Mouse (Mus musculus): ENCODE measurements around the gene Rasl2-9. TPM values are rescaled to one million over a fixed set of nuclear protein-coding genes. Genes with fewer than 3 reads are reported as not detected.
"Not testable (repeated sequence)": the region's sequence is repeated elsewhere in the genome, so short reads cannot be mapped to it uniquely, and the experiment has no call there.

Gene Rasl2-9
- 0.96 and 2.2 TPM in 2 replicates for polyA plus RNA-seq (2016; fragmentation: Nextera tagmentation; extraction: Ambion mirVana)

GRCm38 (mm10) chr7:5125549-5126406 lies at the start of gene Rasl2-9:
Gene Rasl2-9, minus strand, starts transcription at chr7:5125950.
- Histone ChIP-seq H3K4me2 (peak within 1 kb of the TSS; percentile 80), H3K27me3 (replicated peaks) (no peaks in the 10 kb centered on the region), H3K9me3 (replicated peaks) (no peaks in the 10 kb centered on the region), H3K36me3 (no peaks in the 10 kb centered on the region), H3K4me3 (peak within 1 kb of the TSS; percentile 48), H3K27ac (ENCODE audit: poor library complexity, severe bottlenecking) (no peak within 1 kb of the TSS), H3K9ac (peak within 1 kb of the TSS; percentile 69), H3K4me1 (replicated peaks) (0 out of 2 replicates have a peak, but pooled peaks cover 5% of the 10 kb centered on the region)
- ATAC-seq (ENCODE audit: insufficient number of reproducible peaks, low FRiP score) = peak; percentile 82
- 18% methylated on average over 42 of the region's 42 CpGs for WGBS

GRCm38 (mm10) chr7:5149570-5149969 lies 23.8 kb upstream of the Rasl2-9 start, which contains the start of gene Vmn1r55:
Gene Vmn1r55, minus strand, starts transcription at chr7:5149670.
- ATAC-seq (ENCODE audit: insufficient number of reproducible peaks, low FRiP score); H3K9me3 ChIP-seq (replicated peaks); H3K4me3 ChIP-seq; H3K4me1 ChIP-seq (replicated peaks); H3K27me3 ChIP-seq (replicated peaks); H3K4me2 ChIP-seq; H3K36me3 ChIP-seq; H3K9ac ChIP-seq; H3K27ac ChIP-seq (ENCODE audit: poor library complexity, severe bottlenecking): not testable (repeated sequence)

- Histone ChIP-seq H3K4me2 (peak overlapping the region; percentile 80), H3K9me3 (replicated peaks) (no peaks in the 10 kb centered on the region), H3K4me3 (no peak overlapping the region), H3K9ac (no peak overlapping the region), H3K4me1 (replicated peaks) (0 out of 2 replicates have a peak, but pooled peaks cover 5% of the 10 kb centered on the region), H3K27me3 (replicated peaks) (no peaks in the 10 kb centered on the region), H3K27ac (ENCODE audit: poor library complexity, severe bottlenecking) (no peak overlapping the region), H3K36me3 (no peaks in the 10 kb centered on the region)
- WGBS = 76% methylated on average over 8 of the region's 8 CpGs
- no peak for ATAC-seq (ENCODE audit: insufficient number of reproducible peaks, low FRiP score)
Observed at GRCm38 (mm10) chr7:5125078-5125477, 672 bp downstream of the Rasl2-9 start.

- Histone ChIP-seq H3K9me3 (replicated peaks) (no peaks in the 10 kb centered on the region), H3K9ac (no peak within 1 kb of the TSS), H3K27ac (ENCODE audit: poor library complexity, severe bottlenecking) (no peak within 1 kb of the TSS), H3K4me2 (no peak within 1 kb of the TSS), H3K4me1 (replicated peaks) (no peaks in the 10 kb centered on the region), H3K27me3 (replicated peaks) (no peaks in the 10 kb centered on the region), H3K4me3 (no peak within 1 kb of the TSS), H3K36me3 (no peaks in the 10 kb centered on the region)
- ATAC-seq (ENCODE audit: insufficient number of reproducible peaks, low FRiP score) = no peak
- 79% methylated on average over 3 of the region's 3 CpGs for WGBS
Observed at GRCm38 (mm10) chr7:5116850-5117249, 8.9 kb downstream of the Rasl2-9 start, which contains the start of gene Rfpl4. Gene Rfpl4, minus strand, starts transcription at chr7:5116950.

- no peaks in the 10 kb centered on the region for H3K27me3 ChIP-seq (replicated peaks)
- H3K9ac ChIP-seq = no peak overlapping the region
- ATAC-seq (ENCODE audit: insufficient number of reproducible peaks, low FRiP score) = no peak
- H3K36me3 ChIP-seq = no peaks in the 10 kb centered on the region
- no peak overlapping the region for H3K4me3 ChIP-seq
- H3K27ac ChIP-seq (ENCODE audit: poor library complexity, severe bottlenecking) = no peak overlapping the region
- no peak overlapping the region for H3K4me2 ChIP-seq
- 0 out of 2 replicates have a peak, but pooled peaks cover 4% of the 10 kb centered on the region for H3K4me1 ChIP-seq (replicated peaks)
- no peaks in the 10 kb centered on the region for H3K9me3 ChIP-seq (replicated peaks)
- WGBS = 44% methylated on average over 3 of the region's 3 CpGs
Observed at GRCm38 (mm10) chr7:5112701-5113100, 13.0 kb downstream of the Rasl2-9 start.

- ATAC-seq (ENCODE audit: insufficient number of reproducible peaks, low FRiP score) = no peak
- H3K27me3 ChIP-seq (replicated peaks) = no peaks in the 10 kb centered on the region
- H3K4me1 ChIP-seq (replicated peaks) = 0 out of 2 replicates have a peak, but pooled peaks cover 4% of the 10 kb centered on the region
- WGBS = 78% methylated on average over 8 of the region's 8 CpGs
- H3K36me3 ChIP-seq = no peaks in the 10 kb centered on the region
- H3K9ac ChIP-seq = no peak overlapping the region
- no peak overlapping the region for H3K4me3 ChIP-seq
- H3K4me2 ChIP-seq = no peak overlapping the region
- H3K9me3 ChIP-seq (replicated peaks) = no peaks in the 10 kb centered on the region
- no peak overlapping the region for H3K27ac ChIP-seq (ENCODE audit: poor library complexity, severe bottlenecking)
Observed at GRCm38 (mm10) chr7:5109301-5109700, 16.4 kb downstream of the Rasl2-9 start.

GRCm38 (mm10) chr7:5108272-5108671 lies 17.5 kb downstream of the Rasl2-9 start:
- Histone ChIP-seq H3K36me3 (no peaks in the 10 kb centered on the region), H3K9ac (no peak overlapping the region), H3K4me2 (no peak overlapping the region), H3K27ac (ENCODE audit: poor library complexity, severe bottlenecking) (no peak overlapping the region), H3K27me3 (replicated peaks) (no peaks in the 10 kb centered on the region), H3K4me1 (replicated peaks) (0 out of 2 replicates have a peak, but pooled peaks cover 4% of the 10 kb centered on the region), H3K4me3 (no peak overlapping the region), H3K9me3 (replicated peaks) (no peaks in the 10 kb centered on the region)
- WGBS = 53% methylated on average over 4 of the region's 4 CpGs
- peak; percentile 45; the same call in 1 of the 2 replicates for ATAC-seq (ENCODE audit: insufficient number of reproducible peaks, low FRiP score)

- Histone ChIP-seq H3K4me1 (replicated peaks) (no peaks in the 10 kb centered on the region), H3K36me3 (peaks cover 21% of the 10 kb centered on the region), H3K4me2 (no peak overlapping the region), H3K9ac (no peak overlapping the region), H3K4me3 (no peak overlapping the region), H3K27me3 (replicated peaks) (no peaks in the 10 kb centered on the region), H3K27ac (ENCODE audit: poor library complexity, severe bottlenecking) (no peak overlapping the region), H3K9me3 (replicated peaks) (no peaks in the 10 kb centered on the region)
- ATAC-seq (ENCODE audit: insufficient number of reproducible peaks, low FRiP score) = no peak
- 91% methylated on average over 2 of the region's 2 CpGs for whole genome bisulfite sequencing
Observed at GRCm38 (mm10) chr7:5102564-5102963, 23.2 kb downstream of the Rasl2-9 start.

GRCm38 (mm10) chr7:5101066-5101663 lies 24.6 kb downstream of the Rasl2-9 start:
- Histone ChIP-seq H3K27me3 (replicated peaks) (no peaks in the 10 kb centered on the region), H3K4me2 (no peak overlapping the region), H3K4me3 (no peak overlapping the region), H3K9me3 (replicated peaks) (no peaks in the 10 kb centered on the region), H3K9ac (no peak overlapping the region), H3K4me1 (replicated peaks) (no peaks in the 10 kb centered on the region), H3K36me3 (peaks cover 35% of the 10 kb centered on the region), H3K27ac (ENCODE audit: poor library complexity, severe bottlenecking) (no peak overlapping the region)
- no peak for ATAC-seq (ENCODE audit: insufficient number of reproducible peaks, low FRiP score)
- 84% methylated on average over 10 of the region's 10 CpGs for WGBS

GRCm38 (mm10) chr7:5099796-5100195 lies 26.0 kb downstream of the Rasl2-9 start:
- Histone ChIP-seq H3K4me1 (replicated peaks) (no peaks in the 10 kb centered on the region), H3K9me3 (replicated peaks) (no peaks in the 10 kb centered on the region), H3K9ac (no peak overlapping the region), H3K4me2 (no peak overlapping the region), H3K36me3 (peaks cover 49% of the 10 kb centered on the region), H3K27me3 (replicated peaks) (no peaks in the 10 kb centered on the region), H3K27ac (ENCODE audit: poor library complexity, severe bottlenecking) (no peak overlapping the region), H3K4me3 (no peak overlapping the region)
- ATAC-seq (ENCODE audit: insufficient number of reproducible peaks, low FRiP score) = no peak
- WGBS = 81% methylated on average over 3 of the region's 3 CpGs

GRCm38 (mm10) chr7:5098769-5099168 lies 27.0 kb downstream of the Rasl2-9 start:
- Histone ChIP-seq H3K9me3 (replicated peaks) (no peaks in the 10 kb centered on the region), H3K4me3 (no peak overlapping the region), H3K36me3 (peaks cover 59% of the 10 kb centered on the region), H3K4me2 (no peak overlapping the region), H3K27me3 (replicated peaks) (no peaks in the 10 kb centered on the region), H3K4me1 (replicated peaks) (no peaks in the 10 kb centered on the region), H3K9ac (no peak overlapping the region), H3K27ac (ENCODE audit: poor library complexity, severe bottlenecking) (no peak overlapping the region)
- ATAC-seq (ENCODE audit: insufficient number of reproducible peaks, low FRiP score) = no peak
- WGBS = 81% methylated on average over 5 of the region's 5 CpGs

Data from heart, embryonic 12.5 days (tissue).